Mouse (Mus musculus) cortical plate, adult 2 months (tissue): ENCODE measurements around the gene Hnrnpd.

Source experiments
- CTCF ChIP-seq: fragments of 200-500 bp; IDR thresholded peaks from 2 replicates; pipeline ENCODE4 v1.5.1; 2011; ENCODE audit warnings: mild to moderate bottlenecking, control low read depth, low read length; ENCODE audit not compliant: insufficient read depth; ENCODE audit errors: extremely low read depth
- POLR2A ChIP-seq: fragments of 200-500 bp; IDR thresholded peaks from 2 replicates; pipeline ENCODE4 v1.6.1; 2011; ENCODE audit warnings: mild to moderate bottlenecking, low read length, control low read depth; ENCODE audit not compliant: insufficient read depth; ENCODE audit errors: extremely low read depth

- TF ChIP-seq POLR2A (no peak), CTCF (no peak)
These were observed 2.3 kb downstream of the Hnrnpd start for GRCm38 (mm10) chr5:99976334-99976955.
